Comparison of ENCODE assay signal across 11 mouse cellular contexts in genomic region chr8:104061989-104062820, GRCm38 (mm10). TPM values are rescaled to one million over a fixed set of nuclear protein-coding genes. Genes with fewer than 3 reads are reported as not detected.
DNase-seq lines count a peak whose midpoint lies in the region; ATAC-seq and TF ChIP-seq lines count a peak whose summit lies in the region.
"Had no signal": no experiment of that assay in that cellular context is flagged by ENCODE, and none has a peak within 500 bp of the region (broad histone marks: within the 10 kb centered on the region; RNA-seq: fewer than 3 reads in every experiment).

No protein-coding gene starts in this region.

- H3K9me3 ChIP-seq in hindbrain, embryonic 10.5 days = no peaks in the 10 kb centered on the region
- no peaks in the 10 kb centered on the region for H3K9me3 ChIP-seq in midbrain, embryonic 15.5 days

- peak overlapping the region; percentile 73 for H3K27ac ChIP-seq in hindbrain, embryonic 10.5 days
- no peak overlapping the region; the same call in 1 of the 2 replicates for H3K27ac ChIP-seq in midbrain, embryonic 15.5 days
- no peak overlapping the region for H3K27ac ChIP-seq in layer of hippocampus, adult 2 months

- no peaks in the 10 kb centered on the region for H3K36me3 ChIP-seq in hindbrain, embryonic 10.5 days
- no peaks in the 10 kb centered on the region for H3K36me3 ChIP-seq in midbrain, embryonic 15.5 days (replicated peaks)

- 0 out of 2 replicates have a peak, but pooled peaks cover 3% of the 10 kb centered on the region for H3K27me3 ChIP-seq in hindbrain, embryonic 10.5 days (ENCODE audit: insufficient read depth, poor library complexity, severe bottlenecking)
- no peaks in the 10 kb centered on the region for H3K27me3 ChIP-seq in midbrain, embryonic 15.5 days (replicated peaks)

- peaks cover 27% of the 10 kb centered on the region for H3K4me1 ChIP-seq in hindbrain, embryonic 10.5 days (replicated peaks)
- H3K4me1 ChIP-seq in midbrain, embryonic 15.5 days = peaks cover 21% of the 10 kb centered on the region

- 52% methylated on average over 15 of the region's 15 CpGs for WGBS in hindbrain, embryonic 10.5 days
- WGBS in midbrain, embryonic 15.5 days = 30% methylated on average over 15 of the region's 15 CpGs

- peak overlapping the region; percentile 3; the same call in 1 of the 2 replicates for H3K4me3 ChIP-seq in hindbrain, embryonic 10.5 days
- H3K4me3 ChIP-seq in midbrain, embryonic 15.5 days = no peak overlapping the region
- no peak overlapping the region for H3K4me3 ChIP-seq in layer of hippocampus, adult 2 months

- peak; percentile 35 for DNase-seq in embryo, embryonic 10 days (ENCODE audit: low spot score)
- no peak for DNase-seq in embryo, embryonic 9.5 days (ENCODE audit: extremely low spot score)
- peak; percentile 26 for DNase-seq in Muller cell, postnatal 12 days (ENCODE audit: inconsistent ontology term)
- DNase-seq in hindbrain, embryonic 10.5 days (ENCODE audit: low spot score) = peak; percentile 56
- no peak for DNase-seq in adrenal gland, adult 8-10 months
- DNase-seq in cerebellum, adult 18-20 months = no peak
- DNase-seq in layer of hippocampus, adult 2 months (ENCODE audit: low spot score in 2 of 2) = no peak
- DNase-seq: cerebellum, adult 11-12 months; lung, adult 2 months; right cerebral cortex, adult 18-20 months had no signal

- ATAC-seq in midbrain, embryonic 15.5 days (replicated peaks) = peak; percentile 80

- no peak for TF ChIP-seq CTCF in layer of hippocampus, adult 2 months (conservative IDR thresholded peaks at IDR 0.05)

- H3K4me2 ChIP-seq in midbrain, embryonic 15.5 days = peak overlapping the region; percentile 13; the same call in 1 of the 2 replicates

- no peak overlapping the region for H3K9ac ChIP-seq in midbrain, embryonic 15.5 days

RNA-seq across cellular contexts. Expression of gene Cdh5, which starts 39.2 kb away (rescaled TPM):
- polyA plus RNA-seq in hindbrain, embryonic 10.5 days (2016; fragmentation: Nextera tagmentation; extraction: Ambion mirVana) = 13.2 and 14.6 TPM in 2 replicates
- 15.3 and 16.1 TPM in 2 replicates for polyA plus RNA-seq in midbrain, embryonic 15.5 days (2015; fragmentation: Nextera tagmentation; extraction: Ambion mirVana)
- total RNA-seq in adrenal gland, adult 8-10 months (2022) = 10 to 100 TPM; 35.5 to 62.6 (median 44.2) TPM
- total RNA-seq in layer of hippocampus, adult 2 months (2021) = 10 to 100 TPM in 1 of 2 experiments, 1 to 10 TPM in 1; 9.1 to 11.6 TPM

Comparison
In these comparisons a context has a peak if more than half of its experiments do, and no peak if none do; other contexts are left out.
1. DNase-seq: peak in embryo, embryonic 10 days (single experiment), Muller cell, postnatal 12 days (single experiment) and hindbrain, embryonic 10.5 days (single experiment); none in embryo, embryonic 9.5 days (single experiment), adrenal gland, adult 8-10 months (single experiment), cerebellum, adult 18-20 months (0 of 2) and layer of hippocampus, adult 2 months (0 of 2).